Mouse (Mus musculus) intestine, postnatal 0 days (tissue): ENCODE data around the gene Fut2. TPM values are rescaled to one million over a fixed set of nuclear protein-coding genes. Genes with fewer than 3 reads are reported as not detected.

Experiments
- ATAC-seq: fragments of 200-750 bp; cut with Nextera tagmentation; 2 replicates; pipeline ENCODE4 v1.8.0; 2017; ENCODE audit warnings: mild to moderate bottlenecking, moderate TSS enrichment, moderate library complexity
- H3K27ac ChIP-seq: fragments of 300-500 bp; sonication (generic); 2 replicates; pipeline ENCODE4 v1.5.1; 2014; ENCODE audit warnings: mild to moderate bottlenecking, low read depth, low read length, moderate library complexity
- H3K27me3 ChIP-seq: fragments of 300-500 bp; sonication (generic); replicated peaks from 2 replicates; pipeline ENCODE4 v1.6.1; 2014; ENCODE audit warnings: low read length, mixed read lengths; ENCODE audit not compliant: control insufficient read depth, insufficient read depth
- H3K36me3 ChIP-seq: fragments of 300-500 bp; sonication (generic); 2 replicates; pipeline ENCODE4 v1.6.1; 2014; ENCODE audit warnings: mild to moderate bottlenecking, moderate library complexity; ENCODE audit not compliant: control insufficient read depth, insufficient read depth
- H3K4me1 ChIP-seq: fragments of 300-500 bp; sonication (generic); replicated peaks from 2 replicates; pipeline ENCODE4 v1.6.1; 2014; ENCODE audit warnings: antibody characterized with exemption, low read length, mixed read lengths; ENCODE audit not compliant: control insufficient read depth, insufficient read depth
- H3K4me2 ChIP-seq: fragments of 300-500 bp; sonication (generic); replicated peaks from 2 replicates; pipeline ENCODE4 v1.6.1; 2014; ENCODE audit warnings: low read depth, mild to moderate bottlenecking, moderate library complexity
- H3K4me3 ChIP-seq: fragments of 300-500 bp; sonication (generic); 2 replicates; pipeline ENCODE4 v1.5.1; 2014; ENCODE audit warnings: low read depth, low read length
- H3K9ac ChIP-seq: fragments of 300-500 bp; sonication (generic); 2 replicates; pipeline ENCODE4 v1.6.1; 2014; ENCODE audit warnings: mild to moderate bottlenecking, low read depth, low read length
- H3K9me3 ChIP-seq: fragments of 300-500 bp; sonication (generic); 2 replicates; pipeline ENCODE4 v1.6.1; 2016; ENCODE audit warnings: mixed run types; ENCODE audit not compliant: control insufficient read depth
- CTCF ChIP-seq: sonication (generic); IDR thresholded peaks from 2 replicates; pipeline ENCODE4 v1.5.1; 2016; ENCODE audit warnings: low read depth, mild to moderate bottlenecking, control low read depth, antibody characterized with exemption, moderate library complexity
- WGBS: fragments of 180-500 bp; shearing (Covaris S2); extraction: QIAGEN DNeasy Blood & Tissue Kit; methylation state at CpG from one replicate; pipeline ENCODE4 v1.1.7; 2014; 5-methylcytosine and 5-hydroxymethylcytosine counted together
- polyA plus RNA-seq: library from polyadenylated mRNA; unstranded; fragments of >200 nt; fragmentation: Nextera tagmentation; extraction: Ambion mirVana; gene quantifications from 2 replicates; pipeline ENCODE4 v1.2.1, GENCODE M21; 2015

Gene Fut2
- polyA plus RNA-seq, 1 experiment from 2014 or later, result 3.6 TPM

DNA sequence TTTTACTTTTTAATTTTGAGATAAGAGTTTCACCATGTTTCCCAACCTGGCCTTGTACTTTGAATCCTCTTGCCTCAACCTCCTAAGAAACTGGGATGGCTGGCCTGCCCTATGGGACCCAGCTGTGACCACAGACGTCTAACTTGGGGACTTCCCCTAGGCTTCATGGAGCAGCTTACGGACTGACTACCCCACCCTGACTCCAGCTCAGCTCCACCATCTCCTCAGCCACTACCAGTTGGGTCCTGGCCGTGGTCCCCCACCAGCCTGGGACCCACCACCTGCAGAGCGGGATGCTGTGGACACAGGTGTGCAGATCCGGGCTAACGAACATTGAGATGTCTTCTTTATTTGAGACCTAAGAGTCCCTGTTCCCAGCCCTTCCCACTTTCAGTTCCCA, 28.5 kb downstream of the Fut2 start:
- no peaks in the 10 kb centered on the region for H3K9me3 ChIP-seq
- 0 out of 2 replicates have a peak, but pooled peaks cover 2% of the 10 kb centered on the region for H3K36me3 ChIP-seq
- no peak overlapping the region for H3K4me3 ChIP-seq
- no peaks in the 10 kb centered on the region for H3K4me1 ChIP-seq
- no peak overlapping the region for H3K9ac ChIP-seq
- H3K27me3 ChIP-seq, result peaks cover 43% of the 10 kb centered on the region; the same call in 1 of the 2 replicates
- 94% methylated on average over 6 of the region's 6 CpGs for WGBS
- no peak overlapping the region for H3K27ac ChIP-seq
- TF ChIP-seq CTCF, result no peak
- H3K4me2 ChIP-seq, result no peak overlapping the region
- no peak for ATAC-seq

GRCm38 (mm10) chr7:45635711-45636688, 30.2 kb downstream of the Fut2 start:
- no peak overlapping the region for H3K9ac ChIP-seq

GRCm38 (mm10) chr7:45634946-45635681, 31.1 kb downstream of the Fut2 start:
- H3K27me3 ChIP-seq, result peaks cover 50% of the 10 kb centered on the region
- no peak overlapping the region for H3K9ac ChIP-seq
- no peak for TF ChIP-seq CTCF
- H3K4me2 ChIP-seq, result no peak overlapping the region
- H3K4me3 ChIP-seq, result no peak overlapping the region
- no peaks in the 10 kb centered on the region for H3K4me1 ChIP-seq
- H3K9me3 ChIP-seq, result no peaks in the 10 kb centered on the region
- H3K27ac ChIP-seq, result no peak overlapping the region
- ATAC-seq, result no peak
- H3K36me3 ChIP-seq, result 0 out of 2 replicates have a peak, but pooled peaks cover 2% of the 10 kb centered on the region
- 82% methylated on average over 11 of the region's 11 CpGs for WGBS

More at GRCm38 (mm10) chr7:45635711-45636688, 30.2 kb downstream of the Fut2 start:
- 74% methylated on average over 15 of the region's 15 CpGs for WGBS
- 0 out of 2 replicates have a peak, but pooled peaks cover 2% of the 10 kb centered on the region for H3K36me3 ChIP-seq
- TF ChIP-seq CTCF, result no peak
- H3K4me1 ChIP-seq, result no peaks in the 10 kb centered on the region
- no peak for ATAC-seq
- no peak overlapping the region; the same call in none of the 2 replicates for H3K27ac ChIP-seq
- H3K4me2 ChIP-seq, result no peak overlapping the region
- H3K27me3 ChIP-seq, result peaks cover 46% of the 10 kb centered on the region
- no peaks in the 10 kb centered on the region for H3K9me3 ChIP-seq
- H3K4me3 ChIP-seq, result no peak overlapping the region

DNA sequence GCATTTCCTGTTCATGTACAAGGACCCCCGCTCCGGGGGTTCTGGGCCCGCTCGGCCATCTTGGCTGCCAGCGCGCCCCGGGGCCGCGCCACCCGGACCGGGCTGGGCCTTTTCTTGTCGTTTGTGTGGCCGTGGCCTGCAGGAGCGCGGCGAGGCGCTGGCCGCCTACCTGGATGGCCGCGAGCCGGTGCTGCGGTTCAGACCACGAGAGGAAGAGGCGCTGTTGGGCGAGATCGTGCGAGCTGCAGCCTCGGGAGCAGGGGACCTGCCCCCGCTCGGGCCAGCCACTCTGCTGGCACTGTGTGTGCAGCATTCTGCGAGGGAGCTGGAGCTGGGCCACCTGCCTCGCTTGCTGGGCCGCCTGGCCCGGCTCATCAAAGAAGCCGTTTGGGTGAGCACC, 33.7 kb downstream of the Fut2 start:
- Histone ChIP-seq H3K4me1 (no peaks in the 10 kb centered on the region; the same call in 1 of the 2 replicates), H3K4me3 (no peak overlapping the region; the same call in 1 of the 2 replicates), H3K36me3 (0 out of 2 replicates have a peak, but pooled peaks cover 2% of the 10 kb centered on the region), H3K27ac (no peak overlapping the region), H3K27me3 (peaks cover 62% of the 10 kb centered on the region), H3K4me2 (peak overlapping the region; percentile 30; the same call in 1 of the 2 replicates), H3K9ac (no peak overlapping the region), H3K9me3 (no peaks in the 10 kb centered on the region)
- ATAC-seq, result no peak
- TF ChIP-seq CTCF, result peak; percentile 52
- 44% methylated on average over 35 of the region's 35 CpGs for WGBS

DNA sequence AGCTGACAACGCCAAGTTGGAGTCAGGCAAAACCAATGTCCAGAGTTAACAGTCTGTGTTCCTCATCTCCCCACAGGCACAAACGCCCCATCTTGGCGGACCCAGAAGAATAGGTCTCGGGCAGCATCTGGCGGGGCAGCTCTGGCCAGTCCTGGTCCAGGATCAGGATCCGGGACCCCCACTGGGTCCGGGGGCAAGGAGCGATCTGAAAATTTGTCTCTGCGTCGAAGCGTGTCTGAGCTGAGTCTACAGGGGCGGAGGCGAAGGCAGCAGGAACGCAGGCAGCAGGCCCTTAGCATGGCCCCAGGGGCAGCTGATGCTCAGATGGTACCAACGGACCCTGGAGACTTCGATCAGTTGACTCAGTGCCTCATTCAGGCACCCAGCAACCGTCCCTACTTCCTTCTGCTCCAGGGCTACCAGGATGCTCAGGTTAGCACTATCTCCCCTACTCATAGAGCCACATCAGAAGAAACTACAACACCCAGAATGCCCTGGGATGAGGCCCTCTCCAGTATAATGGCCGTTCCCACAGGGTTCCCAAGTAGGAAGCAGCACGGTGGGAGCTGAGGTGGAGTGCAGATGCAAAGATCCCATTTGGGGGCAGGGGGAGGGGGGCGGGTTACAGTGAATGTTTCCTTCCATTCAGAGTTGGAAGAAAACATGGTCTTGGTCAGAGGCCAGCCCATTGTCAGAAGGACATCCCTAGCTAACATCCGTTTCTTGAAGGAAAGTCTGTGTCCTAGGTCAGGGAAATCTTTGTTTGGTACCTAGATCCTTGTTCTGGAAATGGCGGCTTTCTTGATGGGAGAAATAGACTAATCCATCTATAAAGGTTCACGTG, 35.9 kb downstream of the Fut2 start:
- Histone ChIP-seq H3K4me2 (no peak overlapping the region), H3K4me1 (no peaks in the 10 kb centered on the region; the same call in 1 of the 2 replicates), H3K9ac (no peak overlapping the region), H3K27me3 (peaks cover 79% of the 10 kb centered on the region), H3K4me3 (no peak overlapping the region), H3K36me3 (no peaks in the 10 kb centered on the region), H3K9me3 (no peaks in the 10 kb centered on the region), H3K27ac (no peak overlapping the region)
- WGBS, result 82% methylated on average over 23 of the region's 23 CpGs
- TF ChIP-seq CTCF, result no peak
- ATAC-seq, result no peak
